Mouse (Mus musculus) forebrain, postnatal 0 days (tissue): ENCODE measurements around the gene Adprhl2. TPM values are rescaled to one million over a fixed set of nuclear protein-coding genes. Genes with fewer than 3 reads are reported as not detected.
A peak's percentile ranks its signal among the peaks of the same experiment; 100 is the strongest.

Experiments
- ATAC-seq: fragments of 200-750 bp; cut with Nextera tagmentation; 2 replicates; pipeline ENCODE4 v1.8.0; 2017; ENCODE audit warnings: mild to moderate bottlenecking, moderate library complexity
- DNase-seq: peaks from one replicate; pipeline ENCODE4 v3.0.0-alpha.2; 2015
- H3K27ac ChIP-seq: fragments of 300-500 bp; sonication (generic); 2 replicates; pipeline ENCODE4 v1.5.1; 2014; ENCODE audit warnings: low read depth, mild to moderate bottlenecking, antibody characterized with exemption, low read length, moderate library complexity, mixed read lengths
- H3K27me3 ChIP-seq: fragments of 300-500 bp; sonication (generic); 2 replicates; pipeline ENCODE4 v1.6.1; 2014; ENCODE audit warnings: mild to moderate bottlenecking, low read length, mixed read lengths; ENCODE audit not compliant: insufficient read depth
- H3K36me3 ChIP-seq: fragments of 300-500 bp; sonication (generic); 2 replicates; pipeline ENCODE4 v1.6.1; 2014; ENCODE audit warnings: mild to moderate bottlenecking, moderate library complexity; ENCODE audit not compliant: insufficient read depth
- H3K4me1 ChIP-seq: fragments of 300-500 bp; sonication (generic); 2 replicates; pipeline ENCODE4 v1.6.1; 2014; ENCODE audit warnings: antibody characterized with exemption; ENCODE audit not compliant: insufficient read depth
- H3K4me2 ChIP-seq: fragments of 300-500 bp; sonication (generic); 2 replicates; pipeline ENCODE4 v1.6.1; 2014; ENCODE audit warnings: low read depth, mild to moderate bottlenecking, moderate library complexity
- H3K4me3 ChIP-seq: fragments of 300-500 bp; sonication (generic); 2 replicates; pipeline ENCODE4 v1.5.1; 2014; ENCODE audit warnings: low read depth, low read length, mixed read lengths
- H3K9ac ChIP-seq: fragments of 300-500 bp; sonication (generic); 2 replicates; pipeline ENCODE4 v1.6.1; 2014; ENCODE audit warnings: mild to moderate bottlenecking
- H3K9me3 ChIP-seq: fragments of 300-500 bp; sonication (generic); 2 replicates; pipeline ENCODE4 v1.6.1; 2016; ENCODE audit warnings: low read length
- CTCF ChIP-seq: sonication (generic); IDR thresholded peaks from 2 replicates; pipeline ENCODE4 v1.5.1; 2016; ENCODE audit warnings: antibody characterized with exemption, control low read depth, low read depth
- WGBS: fragments of 180-500 bp; shearing (Covaris S2); extraction: QIAGEN DNeasy Blood & Tissue Kit; methylation state at CpG from one replicate; pipeline ENCODE4 v1.1.7; 2014; 5-methylcytosine and 5-hydroxymethylcytosine counted together
- polyA plus RNA-seq: library from polyadenylated mRNA; unstranded; fragments of >200 nt; fragmentation: Nextera tagmentation; extraction: Ambion mirVana; gene quantifications from 2 replicates; pipeline ENCODE4 v1.2.1, GENCODE M21; 2015
- total RNA-seq: library from RNA; depleted of rRNA; stranded (reverse); fragments of >200 nt; gene quantifications from 2 replicates; pipeline ENCODE4 v1.2.3, GENCODE M21; 2014

Adprhl2 gene
- total and polyA plus RNA-seq, 2 experiments from 2014 or later: 74.8 to 77.8 TPM

DNA sequence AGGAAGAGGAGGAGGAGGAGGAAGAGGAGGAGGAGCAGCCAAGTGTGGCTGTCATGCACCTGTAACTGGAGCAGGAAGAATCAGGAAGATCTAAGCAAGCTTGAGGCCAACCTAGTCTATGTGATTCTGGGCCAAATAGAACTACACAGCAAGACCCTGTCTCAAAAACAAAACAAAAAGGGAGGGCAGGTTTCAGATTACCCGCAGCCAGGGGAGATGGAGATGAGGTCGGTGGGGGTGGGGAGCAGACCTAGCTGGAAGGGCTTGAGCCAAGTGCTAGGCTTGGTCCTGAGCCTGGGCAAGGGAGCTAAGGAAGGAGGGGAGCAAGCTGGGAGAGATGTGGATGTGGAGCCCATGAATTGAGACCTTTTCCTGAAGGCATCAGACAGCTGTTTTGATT, 14.7 kb downstream of the Adprhl2 start:
- no peak for ATAC-seq
- WGBS: 20% methylated on average over 2 of the region's 2 CpGs
- TF ChIP-seq CTCF: no peak
- DNase-seq: no peak
- H3K4me2 ChIP-seq: no peak overlapping the region
- H3K27ac ChIP-seq: no peak overlapping the region
- H3K4me3 ChIP-seq: no peak overlapping the region
- H3K4me1 ChIP-seq: no peaks in the 10 kb centered on the region
- H3K9ac ChIP-seq: no peak overlapping the region
- H3K9me3 ChIP-seq: 0 out of 2 replicates have a peak, but pooled peaks cover 3% of the 10 kb centered on the region
- no peaks in the 10 kb centered on the region for H3K36me3 ChIP-seq
- H3K27me3 ChIP-seq: peaks cover 14% of the 10 kb centered on the region

DNA sequence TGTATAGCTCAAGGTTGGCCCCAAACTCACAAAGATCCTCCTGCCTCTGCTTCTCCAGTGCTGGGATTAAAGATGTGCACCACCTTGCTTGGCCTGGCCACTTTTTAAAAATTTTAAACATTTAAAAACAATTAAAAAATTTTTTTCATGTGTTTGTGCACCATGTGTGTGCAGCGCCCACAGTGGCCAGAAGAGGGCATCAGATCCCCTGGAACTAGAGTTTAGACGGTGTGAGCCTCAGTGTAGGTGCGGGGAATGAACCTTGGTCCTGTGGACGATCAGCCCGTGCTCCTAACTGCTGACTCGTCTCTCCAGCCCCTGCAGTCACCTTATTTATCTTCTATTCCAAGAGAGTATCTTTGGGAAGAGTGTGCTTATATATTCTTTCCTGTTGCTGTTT, 15.4 kb downstream of the Adprhl2 start:
- H3K4me3 ChIP-seq: no peak overlapping the region
- no peak overlapping the region for H3K9ac ChIP-seq
- no peak for DNase-seq
- H3K9me3 ChIP-seq: 0 out of 2 replicates have a peak, but pooled peaks cover 3% of the 10 kb centered on the region
- no peak overlapping the region for H3K4me2 ChIP-seq
- no peaks in the 10 kb centered on the region for H3K4me1 ChIP-seq
- 0 out of 2 replicates have a peak, but pooled peaks have one; percentile 22 for TF ChIP-seq CTCF
- no peaks in the 10 kb centered on the region for H3K36me3 ChIP-seq
- no peak overlapping the region for H3K27ac ChIP-seq
- ATAC-seq: no peak
- peaks cover 22% of the 10 kb centered on the region for H3K27me3 ChIP-seq
- 89% methylated on average over 6 of the region's 6 CpGs for whole genome bisulfite sequencing

DNA sequence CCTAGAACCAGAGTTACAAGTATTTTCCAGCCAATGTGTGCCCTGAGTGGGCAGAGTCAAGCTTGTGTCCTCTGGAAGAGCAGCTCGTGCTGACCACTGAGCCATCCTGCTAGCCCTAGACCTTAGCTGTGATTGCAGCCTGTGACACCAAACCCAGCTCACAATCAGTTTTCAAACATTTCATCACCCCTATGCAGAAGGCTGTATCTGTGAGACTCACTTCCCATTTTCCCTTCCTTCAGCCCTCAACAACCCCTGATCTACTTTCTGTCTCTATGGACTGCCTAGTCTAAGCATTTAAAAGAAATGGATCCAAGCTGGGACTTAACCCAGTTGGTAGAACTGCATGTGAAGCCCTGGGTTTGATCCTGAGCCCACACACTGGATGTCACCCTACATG, 16.1 kb downstream of the Adprhl2 start:
- Histone ChIP-seq H3K4me1 (no peaks in the 10 kb centered on the region), H3K9me3 (0 out of 2 replicates have a peak, but pooled peaks cover 3% of the 10 kb centered on the region), H3K4me2 (no peak overlapping the region), H3K36me3 (no peaks in the 10 kb centered on the region), H3K9ac (no peak overlapping the region), H3K27ac (no peak overlapping the region), H3K27me3 (peaks cover 28% of the 10 kb centered on the region), H3K4me3 (no peak overlapping the region)
- no peak for DNase-seq
- ATAC-seq: no peak
- 94% methylated on average over 1 of the region's 1 CpGs for WGBS
- TF ChIP-seq CTCF: no peak

DNA sequence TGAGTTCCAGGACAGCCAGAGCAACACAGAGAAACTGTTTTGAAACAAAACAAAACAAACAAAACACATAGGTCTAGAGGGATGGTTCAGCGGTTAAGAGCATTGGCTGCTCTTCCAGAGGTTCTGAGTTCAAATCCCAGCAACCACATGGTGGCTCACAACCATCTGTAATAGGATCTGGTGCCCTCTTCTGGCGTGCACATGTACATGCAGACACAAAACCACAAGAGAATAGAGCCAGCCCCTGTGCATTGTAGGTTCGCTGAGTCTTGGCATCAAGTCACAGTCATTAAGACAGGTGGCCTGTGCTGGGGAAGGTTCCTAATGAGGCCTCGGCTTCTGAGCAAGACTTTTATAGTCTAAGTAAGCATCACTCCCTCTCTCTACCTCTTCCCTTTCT, 17.6 kb downstream of the Adprhl2 start:
- Histone ChIP-seq H3K4me1 (no peaks in the 10 kb centered on the region), H3K4me2 (no peak overlapping the region), H3K9me3 (0 out of 2 replicates have a peak, but pooled peaks cover 3% of the 10 kb centered on the region), H3K4me3 (no peak overlapping the region), H3K27me3 (peaks cover 33% of the 10 kb centered on the region), H3K36me3 (no peaks in the 10 kb centered on the region), H3K27ac (no peak overlapping the region), H3K9ac (no peak overlapping the region)
- ATAC-seq (no peak), DNase-seq (no peak)
- WGBS: 46% methylated on average over 4 of the region's 4 CpGs
- TF ChIP-seq CTCF: peak; percentile 39

DNA sequence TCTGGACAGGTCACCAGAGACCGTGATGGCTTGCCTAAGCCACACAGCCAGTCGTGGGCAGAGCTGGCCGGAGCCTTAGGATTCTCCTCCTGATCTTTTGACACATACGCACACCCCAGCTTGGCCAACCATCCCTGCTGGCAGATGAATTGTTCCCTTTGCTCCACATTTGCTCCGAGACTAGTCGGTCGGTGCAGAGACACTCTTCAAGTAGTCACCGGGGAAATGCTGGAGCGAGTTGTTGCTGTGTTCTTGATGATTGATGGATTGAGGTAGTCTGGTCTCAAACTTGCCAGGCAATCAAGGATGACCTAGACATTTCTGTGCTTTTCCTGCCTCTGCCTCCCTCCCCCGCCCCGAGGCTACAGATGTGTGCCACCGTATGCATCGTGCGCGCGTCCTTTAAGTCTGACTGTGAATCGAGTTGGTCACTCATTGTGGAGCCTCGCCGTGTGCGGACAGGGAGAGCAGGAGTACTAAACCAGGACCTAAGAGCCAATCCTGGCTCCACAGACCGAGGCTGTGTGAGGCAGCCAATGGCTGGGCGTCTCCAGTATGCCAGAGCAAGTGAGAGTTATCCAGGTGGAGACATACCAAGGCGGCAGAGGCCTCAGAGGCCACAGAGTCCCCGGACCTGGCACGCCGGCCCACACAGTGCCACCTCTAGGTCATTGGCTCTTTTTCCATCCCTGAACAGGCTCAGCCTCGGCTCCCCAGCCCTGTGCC, 19.8 kb downstream of the Adprhl2 start:
- Histone ChIP-seq H3K4me2 (peak overlapping the region; percentile 42), H3K27ac (no peak overlapping the region), H3K36me3 (no peaks in the 10 kb centered on the region), H3K9me3 (0 out of 2 replicates have a peak, but pooled peaks cover 3% of the 10 kb centered on the region), H3K4me1 (peaks cover 5% of the 10 kb centered on the region; the same call in 1 of the 2 replicates), H3K27me3 (peaks cover 45% of the 10 kb centered on the region), H3K4me3 (0 out of 2 replicates have a peak overlapping the region, but pooled peaks have one; percentile 17), H3K9ac (no peak overlapping the region)
- ATAC-seq: no peak; the same call in 1 of the 2 replicates
- DNase-seq: no peak
- 4% methylated on average over 27 of the region's 27 CpGs for WGBS
- no peak for TF ChIP-seq CTCF

DNA sequence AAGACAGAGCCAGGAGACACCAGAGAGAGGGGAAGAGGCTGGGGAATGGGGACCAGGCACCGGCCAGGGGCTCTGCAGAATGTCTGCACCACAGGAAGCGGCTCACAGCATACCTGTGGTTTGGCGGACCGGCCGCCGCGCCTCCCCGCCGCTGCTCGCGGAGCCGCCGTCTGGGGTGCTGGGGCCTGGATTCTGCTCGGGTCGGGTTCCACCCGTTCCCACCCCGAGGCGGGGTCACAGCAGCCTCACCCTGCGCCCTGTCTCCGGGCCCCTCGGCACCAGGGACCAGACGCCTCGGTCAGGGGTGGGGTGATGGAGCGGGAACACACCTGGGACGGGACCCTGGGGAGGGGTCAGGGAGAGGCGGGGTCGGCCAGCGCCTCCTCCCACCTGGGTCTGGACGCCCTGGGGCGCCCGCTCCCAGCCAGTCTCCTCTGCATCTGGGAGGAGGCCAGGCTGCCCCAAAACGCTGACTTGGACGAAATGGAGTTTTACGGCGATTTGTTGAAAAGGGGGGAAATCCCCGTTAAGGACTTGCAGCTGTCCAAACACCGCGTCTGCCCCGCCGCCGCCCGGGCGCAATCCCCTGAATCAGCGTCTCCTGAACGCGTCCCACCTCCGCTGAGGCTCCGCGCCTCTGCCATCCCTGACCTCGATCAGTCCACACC, 20.5 kb downstream of the Adprhl2 start:
- TF ChIP-seq CTCF: no peak
- H3K4me2 ChIP-seq: peak overlapping the region; percentile 42
- no peak overlapping the region for H3K27ac ChIP-seq
- DNase-seq: no peak
- no peaks in the 10 kb centered on the region for H3K36me3 ChIP-seq
- H3K9ac ChIP-seq: no peak overlapping the region
- ATAC-seq: no peak
- peaks cover 51% of the 10 kb centered on the region for H3K27me3 ChIP-seq
- 0 out of 2 replicates have a peak, but pooled peaks cover 1% of the 10 kb centered on the region for H3K9me3 ChIP-seq
- H3K4me1 ChIP-seq: peaks cover 8% of the 10 kb centered on the region; the same call in 1 of the 2 replicates
- WGBS: 1% methylated on average over 45 of the region's 50 CpGs
- peak overlapping the region; percentile 17; the same call in 1 of the 2 replicates for H3K4me3 ChIP-seq

DNA sequence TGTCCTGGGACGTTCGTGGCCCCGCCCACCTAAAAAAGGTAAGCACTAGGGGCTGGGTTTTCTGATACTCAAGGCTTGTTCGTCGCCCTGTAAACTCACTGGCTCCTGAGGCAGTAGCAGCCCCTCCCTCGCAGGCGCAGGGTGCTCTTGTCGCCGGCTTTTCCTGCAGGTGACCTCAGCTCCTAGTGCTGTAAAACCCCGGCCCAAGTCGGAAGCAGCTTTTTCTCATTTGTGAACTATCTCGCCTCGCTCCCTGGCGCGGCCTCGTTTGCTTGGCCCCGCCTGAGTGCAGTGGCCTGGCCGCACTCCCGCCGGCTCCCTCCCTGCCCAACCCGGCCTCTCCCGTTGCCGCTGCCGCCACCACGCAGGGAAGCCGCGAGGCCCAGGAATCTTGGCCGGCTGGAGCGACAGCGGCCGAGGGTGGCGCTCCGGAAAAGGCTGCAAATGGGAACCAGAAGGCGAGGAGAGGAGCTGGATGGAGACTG, 24.8 kb downstream of the Adprhl2 start:
- Histone ChIP-seq H3K9me3 (no peaks in the 10 kb centered on the region), H3K27ac (no peak overlapping the region), H3K27me3 (peaks cover 36% of the 10 kb centered on the region; the same call in 1 of the 2 replicates), H3K9ac (peak overlapping the region; percentile 59), H3K4me3 (peak overlapping the region; percentile 35), H3K36me3 (no peaks in the 10 kb centered on the region), H3K4me2 (peak overlapping the region; percentile 72), H3K4me1 (peaks cover 8% of the 10 kb centered on the region; the same call in 1 of the 2 replicates)
- DNase-seq: peak; percentile 38
- peak; percentile 28; the same call in 1 of the 2 replicates for TF ChIP-seq CTCF
- ATAC-seq: peak; percentile 55
- 2% methylated on average over 34 of the region's 34 CpGs for WGBS
